Mouse (Mus musculus) hindbrain, embryonic 15.5 days (tissue): ENCODE measurements around the gene Ccnb1. TPM values are rescaled to one million over a fixed set of nuclear protein-coding genes. Genes with fewer than 3 reads are reported as not detected.

Experiments
- ATAC-seq: fragments of 200-750 bp; cut with Nextera tagmentation; 2 replicates; pipeline ENCODE4 v1.8.0; 2017; ENCODE audit warnings: low read depth, moderate number of reproducible peaks, moderate TSS enrichment; ENCODE audit not compliant: low FRiP score
- H3K27ac ChIP-seq: fragments of 300-500 bp; sonication (generic); replicated peaks from 2 replicates; pipeline ENCODE4 v1.5.1; 2015; ENCODE audit warnings: mild to moderate bottlenecking, inconsistent platforms
- H3K27me3 ChIP-seq: fragments of 300-500 bp; sonication (generic); 2 replicates; pipeline ENCODE4 v1.6.1; 2015; ENCODE audit warnings: control low read depth, inconsistent platforms
- H3K36me3 ChIP-seq: fragments of 300-500 bp; sonication (generic); 2 replicates; pipeline ENCODE4 v1.6.1; 2015; ENCODE audit warnings: control low read depth, inconsistent platforms
- H3K4me1 ChIP-seq: fragments of 300-500 bp; sonication (generic); replicated peaks from 2 replicates; pipeline ENCODE4 v1.6.1; 2015; ENCODE audit warnings: control low read depth, inconsistent platforms
- H3K4me2 ChIP-seq: fragments of 300-500 bp; sonication (generic); 2 replicates; pipeline ENCODE4 v1.6.1; 2015; ENCODE audit warnings: moderate library complexity, mild to moderate bottlenecking, inconsistent platforms
- H3K4me3 ChIP-seq: fragments of 300-500 bp; sonication (generic); 2 replicates; pipeline ENCODE4 v1.5.1; 2015; ENCODE audit warnings: mild to moderate bottlenecking, inconsistent platforms
- H3K9ac ChIP-seq: fragments of 300-500 bp; sonication (generic); 2 replicates; pipeline ENCODE4 v1.6.1; 2015; ENCODE audit warnings: inconsistent platforms
- H3K9me3 ChIP-seq: fragments of 300-500 bp; sonication (generic); 2 replicates; pipeline ENCODE4 v1.6.1; 2016; ENCODE audit warnings: control low read depth, inconsistent platforms
- WGBS: fragments of 180-500 bp; shearing (Covaris S2); methylation state at CpG from one replicate; pipeline ENCODE4 v1.1.7; 2015; 5-methylcytosine and 5-hydroxymethylcytosine counted together
- polyA plus RNA-seq: library from polyadenylated mRNA; unstranded; fragments of >200 nt; fragmentation: Nextera tagmentation; extraction: Ambion mirVana; gene quantifications from 2 replicates; pipeline ENCODE4 v1.2.1, GENCODE M21; 2015

Ccnb1 gene
- polyA plus RNA-seq, 1 experiment from 2014 or later, result 49.1 TPM

DNA sequence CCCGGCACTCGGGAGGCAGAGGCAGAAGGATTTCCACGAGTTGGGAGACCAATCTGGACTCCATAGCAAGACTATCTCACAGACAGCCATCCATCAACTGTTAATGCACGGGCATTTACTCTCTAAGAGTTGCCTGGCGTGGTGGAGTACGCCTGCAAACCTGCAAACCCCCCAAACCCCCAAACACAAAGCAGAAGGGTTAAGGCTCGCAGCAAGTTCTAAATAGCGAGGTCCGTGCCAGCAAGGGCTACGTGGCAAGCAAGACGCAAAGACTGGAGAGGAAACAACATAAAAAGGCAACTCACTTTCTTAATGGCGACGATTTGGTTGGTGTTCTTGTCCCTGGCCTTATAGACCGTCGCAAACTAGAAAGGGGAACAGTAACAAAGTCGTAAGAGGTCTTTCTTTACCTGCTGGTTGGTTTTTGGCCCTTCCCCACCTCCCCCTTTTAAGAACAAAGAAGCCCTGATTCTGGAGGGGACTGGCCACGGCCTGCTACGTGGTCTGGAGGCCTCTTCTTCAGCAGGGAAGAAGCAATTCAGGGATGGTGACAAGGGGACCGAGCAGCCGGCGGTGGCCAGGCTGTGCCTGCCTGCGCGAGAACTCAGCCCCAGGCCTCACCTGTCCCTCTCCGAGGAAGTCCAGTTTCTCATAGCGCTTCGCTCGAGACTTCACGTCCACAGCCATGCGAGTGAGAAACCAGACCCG lies 56.1 kb downstream of the Ccnb1 start:
- ATAC-seq, result peak; percentile 90
- H3K27ac ChIP-seq, result peak overlapping the region; percentile 90
- peak overlapping the region; percentile 95 for H3K4me3 ChIP-seq
- whole genome bisulfite sequencing, result 2% methylated on average over 30 of the region's 30 CpGs
- H3K9ac ChIP-seq, result peak overlapping the region; percentile 95
- H3K4me1 ChIP-seq, result peaks cover 23% of the 10 kb centered on the region
- H3K27me3 ChIP-seq, result no peaks in the 10 kb centered on the region
- H3K36me3 ChIP-seq, result peaks cover 17% of the 10 kb centered on the region
- H3K4me2 ChIP-seq, result peak overlapping the region; percentile 91
- no peaks in the 10 kb centered on the region for H3K9me3 ChIP-seq

Other genes with a start within 250 kb of the Ccnb1 start
- gene Ocln, start 233.9 kb downstream of the Ccnb1 start, polyA plus RNA-seq, result 10.9 and 12.4 TPM in 2 replicates
- 2.7 and 3.2 TPM in 2 replicates for gene Marveld2, start 169.6 kb downstream of the Ccnb1 start, polyA plus RNA-seq
- gene Ak6, start 135.6 kb downstream of the Ccnb1 start, polyA plus RNA-seq, result 297 and 302 TPM in 2 replicates
- 15.7 and 16.8 TPM in 2 replicates for gene Rad17, start 135.5 kb downstream of the Ccnb1 start, polyA plus RNA-seq
- gene Taf9, start 135.0 kb downstream of the Ccnb1 start, polyA plus RNA-seq, result 25.2 and 32.2 TPM in 2 replicates
- gene Ccdc125, start 116.9 kb downstream of the Ccnb1 start, polyA plus RNA-seq, result 1.4 and 2.2 TPM in 2 replicates
- 38.9 and 39.8 TPM in 2 replicates for gene Cdk7, start 55.6 kb downstream of the Ccnb1 start, polyA plus RNA-seq
- 144 and 150 TPM in 2 replicates for gene Mrps36, start 41.9 kb downstream of the Ccnb1 start, polyA plus RNA-seq
- 8.5 and 9.1 TPM in 2 replicates for gene Cenph, start 10.7 kb downstream of the Ccnb1 start, polyA plus RNA-seq
- 33.8 and 35.6 TPM in 2 replicates for gene Slc30a5, start 46.9 kb upstream of the Ccnb1 start, polyA plus RNA-seq